ENCODE assay signal across 14 mouse cellular contexts in the genomic region with DNA sequence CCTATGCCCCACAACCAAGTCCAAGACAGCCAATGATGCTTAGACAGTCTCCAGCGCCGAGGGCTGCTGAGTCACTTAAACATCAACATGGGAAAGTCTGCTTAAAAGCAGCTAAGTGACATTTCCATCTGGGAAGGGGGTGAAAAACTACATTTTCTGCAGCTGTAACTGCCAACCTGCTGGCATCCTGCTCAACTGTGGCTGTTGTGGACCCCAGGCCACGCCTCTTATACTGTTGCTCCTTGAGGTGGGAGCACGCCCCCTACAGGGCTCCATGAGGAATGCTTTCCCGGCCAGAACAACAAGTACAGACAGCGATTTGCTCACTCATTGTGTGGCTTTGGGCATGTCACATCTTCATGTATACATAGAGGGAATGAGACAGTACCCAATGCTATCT. TPM values are rescaled to one million over a fixed set of nuclear protein-coding genes. Genes with fewer than 3 reads are reported as not detected.
DNase-seq lines count a peak whose midpoint lies in the region; ATAC-seq and TF ChIP-seq lines count a peak whose summit lies in the region.
"Had no signal": no experiment of that assay in that cellular context is flagged by ENCODE, and none has a peak within 500 bp of the region (broad histone marks: within the 10 kb centered on the region; RNA-seq: fewer than 3 reads in every experiment).

No protein-coding gene starts in this region.

- no peak for TF ChIP-seq POLR2A in cerebellum, adult 2 months (IDR thresholded peaks at IDR 0.05; ENCODE audit: borderline replicate concordance, insufficient read depth, low read length)
- no peak for TF ChIP-seq POLR2A in kidney, adult 2 months (IDR thresholded peaks at IDR 0.05; ENCODE audit: low read depth, low read length)
- TF ChIP-seq POLR2A in thymus, adult 2 months (IDR thresholded peaks at IDR 0.05; ENCODE audit: control insufficient read depth, extremely low read depth, insufficient read depth, low read length, poor library complexity): no peak

- no peak overlapping the region for H3K4me2 ChIP-seq in kidney, embryonic 14.5 days (replicated peaks; ENCODE audit: low read depth, low read length)
- no peak overlapping the region for H3K4me2 ChIP-seq in stomach, postnatal 0 days (replicated peaks; ENCODE audit: low read depth)
- H3K4me2 ChIP-seq: hindbrain, embryonic 14.5 days; lung, embryonic 15.5 days; neural tube, embryonic 15.5 days had no signal

- DNase-seq in cerebellum, adult 2 months: no peak
- no peak for DNase-seq in cerebellum, adult 11 months
- no peak for DNase-seq in kidney, adult 2 months
- no peak for DNase-seq in thymus, adult 2 months
- no peak for DNase-seq in thymus, postnatal 25 days
- DNase-seq in stomach, postnatal 0 days (ENCODE audit: low spot score): no peak
- DNase-seq in spleen, adult 18-20 months: no peak
- DNase-seq: cerebellum, adult 9-11 months; kidney, postnatal 14 days; midbrain, embryonic 14.5 days had no signal

- 65% methylated on average over 6 of the region's 6 CpGs for WGBS in cerebellum, adult 2 months
- 74% methylated on average over 6 of the region's 6 CpGs for WGBS in kidney, adult 2 months
- 61% methylated on average over 6 of the region's 6 CpGs for WGBS in kidney, embryonic 14.5 days
- 71% methylated on average over 6 of the region's 6 CpGs for WGBS in thymus, adult 2 months
- 66% methylated on average over 6 of the region's 6 CpGs for WGBS in stomach, postnatal 0 days

- no peaks in the 10 kb centered on the region for H3K9me3 ChIP-seq in kidney, embryonic 14.5 days (ENCODE audit: control insufficient read depth, low read length)
- H3K9me3 ChIP-seq in stomach, postnatal 0 days (ENCODE audit: control insufficient read depth, low read length): no peaks in the 10 kb centered on the region
- H3K9me3 ChIP-seq: lung, embryonic 15.5 days; neural tube, embryonic 15.5 days had no signal

- no peaks in the 10 kb centered on the region for H3K36me3 ChIP-seq in kidney, adult 2 months (ENCODE audit: control insufficient read depth, insufficient read depth, low read length)
- H3K36me3 ChIP-seq in kidney, embryonic 14.5 days (ENCODE audit: control insufficient read depth, insufficient read depth, low read length): no peaks in the 10 kb centered on the region
- no peaks in the 10 kb centered on the region for H3K36me3 ChIP-seq in thymus, adult 2 months (ENCODE audit: control insufficient read depth, insufficient read depth, low read length)
- no peaks in the 10 kb centered on the region for H3K36me3 ChIP-seq in stomach, postnatal 0 days (ENCODE audit: control insufficient read depth, insufficient read depth, low read length)

- no peak overlapping the region for H3K9ac ChIP-seq in kidney, embryonic 14.5 days (ENCODE audit: low read depth, low read length)
- no peak overlapping the region for H3K9ac ChIP-seq in stomach, postnatal 0 days (ENCODE audit: low read length)
- H3K9ac ChIP-seq: hindbrain, embryonic 14.5 days; lung, embryonic 15.5 days; neural tube, embryonic 15.5 days had no signal

- H3K4me1 ChIP-seq in cerebellum, adult 2 months (ENCODE audit: control insufficient read depth, insufficient read depth, low read length): peaks cover 20% of the 10 kb centered on the region
- no peaks in the 10 kb centered on the region for H3K4me1 ChIP-seq in kidney, adult 2 months (ENCODE audit: control insufficient read depth, insufficient read depth, low read length)
- peaks cover 5% of the 10 kb centered on the region; the same call in 1 of the 2 replicates for H3K4me1 ChIP-seq in kidney, embryonic 14.5 days (ENCODE audit: control insufficient read depth, insufficient read depth, low read length)
- H3K4me1 ChIP-seq in thymus, adult 2 months (replicated peaks; ENCODE audit: control insufficient read depth, insufficient read depth, low read length): peaks cover 7% of the 10 kb centered on the region; the same call in 1 of the 2 replicates
- no peaks in the 10 kb centered on the region; the same call in 1 of the 2 replicates for H3K4me1 ChIP-seq in stomach, postnatal 0 days (replicated peaks; ENCODE audit: control insufficient read depth, insufficient read depth)
- H3K4me1 ChIP-seq: neural tube, embryonic 15.5 days had no signal

- no peak overlapping the region for H3K27ac ChIP-seq in cerebellum, adult 2 months (ENCODE audit: insufficient read depth, low read length)
- no peak overlapping the region for H3K27ac ChIP-seq in kidney, adult 2 months (ENCODE audit: insufficient read depth, low read depth, low read length)
- H3K27ac ChIP-seq in kidney, embryonic 14.5 days (ENCODE audit: low read depth, low read length): no peak overlapping the region
- H3K27ac ChIP-seq in thymus, adult 2 months (ENCODE audit: control insufficient read depth, insufficient read depth, low read length): no peak overlapping the region
- no peak overlapping the region for H3K27ac ChIP-seq in stomach, postnatal 0 days (replicated peaks)
- H3K27ac ChIP-seq: hindbrain, embryonic 14.5 days; lung, embryonic 15.5 days; neural tube, embryonic 15.5 days had no signal

- peak; percentile 37; the same call in 1 of the 2 replicates for TF ChIP-seq CTCF in cerebellum, adult 2 months (IDR thresholded peaks at IDR 0.05; ENCODE audit: borderline replicate concordance, insufficient read depth, low read depth, low read length)
- TF ChIP-seq CTCF in kidney, adult 2 months (conservative IDR thresholded peaks at IDR 0.05; ENCODE audit: insufficient read depth, insufficient read length, low read depth, low read length): peak; percentile 29; the same call in 1 of the 2 replicates
- 0 out of 2 replicates have a peak, but pooled peaks have one; percentile 21 for TF ChIP-seq CTCF in thymus, adult 2 months (IDR thresholded peaks at IDR 0.05; ENCODE audit: borderline replicate concordance, control insufficient read depth, extremely low read depth, insufficient read depth, low read length, poor library complexity)
- peak; percentile 54 for TF ChIP-seq CTCF in stomach, postnatal 0 days (IDR thresholded peaks at IDR 0.05; ENCODE audit: low read depth)

- TF ChIP-seq EP300 in stomach, postnatal 0 days (optimal IDR thresholded peaks at IDR 0.05): no peak

- H3K27me3 ChIP-seq in cerebellum, adult 2 months (ENCODE audit: control insufficient read depth, insufficient read depth, low read length): no peaks in the 10 kb centered on the region
- H3K27me3 ChIP-seq in kidney, adult 2 months (replicated peaks; ENCODE audit: control insufficient read depth, insufficient read depth, low read length): no peaks in the 10 kb centered on the region
- H3K27me3 ChIP-seq in kidney, embryonic 14.5 days (ENCODE audit: control insufficient read depth, insufficient read depth, low read length): peaks cover 2% of the 10 kb centered on the region; the same call in 1 of the 2 replicates
- no peaks in the 10 kb centered on the region for H3K27me3 ChIP-seq in thymus, adult 2 months (ENCODE audit: control insufficient read depth, insufficient read depth, low read length)
- no peaks in the 10 kb centered on the region for H3K27me3 ChIP-seq in stomach, postnatal 0 days (ENCODE audit: control insufficient read depth, insufficient read depth, low read length)
- H3K27me3 ChIP-seq: lung, embryonic 15.5 days; neural tube, embryonic 15.5 days had no signal

- no peak for ATAC-seq in kidney, embryonic 14.5 days (ENCODE audit: low FRiP score, low TSS enrichment)
- ATAC-seq in stomach, postnatal 0 days (ENCODE audit: low FRiP score, low TSS enrichment): no peak

- H3K4me3 ChIP-seq in cerebellum, adult 2 months (replicated peaks; ENCODE audit: insufficient read depth, low read depth, low read length): no peak overlapping the region
- no peak overlapping the region for H3K4me3 ChIP-seq in kidney, adult 2 months (ENCODE audit: insufficient read depth, low read depth, low read length)
- no peak overlapping the region for H3K4me3 ChIP-seq in kidney, embryonic 14.5 days (ENCODE audit: low read length)
- H3K4me3 ChIP-seq in thymus, adult 2 months (ENCODE audit: control insufficient read depth, insufficient read depth, low read length): no peak overlapping the region
- H3K4me3 ChIP-seq in stomach, postnatal 0 days (ENCODE audit: low read depth, low read length): no peak overlapping the region
- H3K4me3 ChIP-seq: lung, embryonic 15.5 days; neural tube, embryonic 15.5 days had no signal

RNA-seq across cellular contexts. Expression of a gene that starts 25.9 kb away (rescaled TPM):
- 48.2 and 49.9 TPM in 2 replicates for polyA plus RNA-seq in cerebellum, adult 2 months (2012; rRNA removed)
- 26.3 and 33.7 TPM in 2 replicates for polyA plus RNA-seq in kidney, adult 2 months (2012; rRNA removed)
- 61.1 and 64.8 TPM in 2 replicates for polyA plus RNA-seq in kidney, embryonic 14.5 days (2014; fragmentation: Nextera tagmentation; extraction: Ambion mirVana)
- polyA plus RNA-seq in thymus, adult 2 months (2012; rRNA removed): 8.6 and 14.5 TPM in 2 replicates
- polyA plus RNA-seq in stomach, postnatal 0 days (2015; fragmentation: Nextera tagmentation; extraction: Ambion mirVana): 30.9 and 31.3 TPM in 2 replicates
